Mouse (Mus musculus) cortical plate, adult 2 months (tissue): Measurements from ENCODE around the gene Xpot.

ENCODE experiments used
- CTCF ChIP-seq: fragments of 200-500 bp; IDR thresholded peaks from 2 replicates; pipeline ENCODE4 v1.5.1; 2011; ENCODE audit warnings: mild to moderate bottlenecking, control low read depth, low read length; ENCODE audit not compliant: insufficient read depth; ENCODE audit errors: extremely low read depth
- POLR2A ChIP-seq: fragments of 200-500 bp; IDR thresholded peaks from 2 replicates; pipeline ENCODE4 v1.6.1; 2011; ENCODE audit warnings: mild to moderate bottlenecking, low read length, control low read depth; ENCODE audit not compliant: insufficient read depth; ENCODE audit errors: extremely low read depth

GRCm38 (mm10) chr10:121585056-121585790, 40.9 kb downstream of the Xpot start:
- TF ChIP-seq CTCF (no peak), POLR2A (no peak)
